Mouse (Mus musculus) adrenal gland, postnatal 10 days (tissue): ENCODE data around the gene Pms2. TPM values are rescaled to one million over a fixed set of nuclear protein-coding genes. Genes with fewer than 3 reads are reported as not detected.

Experiments used
- DNase-seq: peaks from one replicate; pipeline ENCODE4 v3.0.0; 2021; ENCODE audit warnings: mixed read lengths
- total RNA-seq, 2 experiments: library from RNA; stranded (reverse); gene quantifications; 2 replicates each; pipeline ENCODE4 v1.2.3; 2021

Gene Pms2
- total RNA-seq, 2 experiments from 2014 or later = 8.8 to 12.5 TPM

DNA sequence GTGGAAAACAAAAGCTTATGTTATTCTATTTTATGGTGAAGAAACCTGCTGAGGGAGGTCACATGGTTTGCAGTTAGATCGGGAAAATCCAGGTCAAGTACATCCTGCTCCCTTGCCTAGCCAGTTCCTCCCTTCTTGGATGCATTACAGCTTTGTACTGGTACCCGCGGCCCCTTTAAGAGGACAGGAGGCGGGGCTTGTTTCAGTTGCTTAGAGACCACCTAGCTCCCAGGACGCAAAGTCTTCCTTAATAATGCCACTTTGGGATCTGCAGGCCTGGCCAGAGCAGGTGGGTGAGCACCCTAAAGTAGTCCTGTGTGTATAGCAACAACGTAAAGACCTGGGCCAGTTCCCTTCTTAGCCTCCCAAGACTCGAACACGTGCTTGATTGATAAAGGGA is 23.1 kb downstream of the Pms2 start, which contains the start of gene Rsph10b:
Gene Rsph10b (plus strand): TSS at position 205 of the 400 bp plus-strand sequence.
- peak; percentile 52 for DNase-seq

DNA sequence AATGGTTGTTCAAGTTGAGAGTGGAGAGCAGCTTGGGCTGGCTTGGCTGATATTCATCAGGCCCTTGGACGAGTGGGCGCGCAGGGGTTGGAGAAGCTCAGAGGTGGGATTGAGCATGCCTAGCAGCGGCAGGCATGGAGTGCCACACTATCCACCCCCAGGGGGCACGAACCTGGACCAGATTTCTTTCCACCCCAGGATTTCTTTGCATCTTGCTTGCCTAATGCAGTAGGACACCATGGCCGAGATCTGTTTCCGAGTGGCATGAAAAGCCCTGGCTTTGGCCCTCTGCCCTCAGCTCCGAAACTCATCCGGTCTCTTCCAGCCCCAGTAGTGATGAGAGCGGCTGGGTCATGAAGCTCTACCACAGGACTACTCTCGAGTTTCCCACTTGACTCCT is 23.6 kb downstream of the Pms2 start:
- no peak for DNase-seq

DNA sequence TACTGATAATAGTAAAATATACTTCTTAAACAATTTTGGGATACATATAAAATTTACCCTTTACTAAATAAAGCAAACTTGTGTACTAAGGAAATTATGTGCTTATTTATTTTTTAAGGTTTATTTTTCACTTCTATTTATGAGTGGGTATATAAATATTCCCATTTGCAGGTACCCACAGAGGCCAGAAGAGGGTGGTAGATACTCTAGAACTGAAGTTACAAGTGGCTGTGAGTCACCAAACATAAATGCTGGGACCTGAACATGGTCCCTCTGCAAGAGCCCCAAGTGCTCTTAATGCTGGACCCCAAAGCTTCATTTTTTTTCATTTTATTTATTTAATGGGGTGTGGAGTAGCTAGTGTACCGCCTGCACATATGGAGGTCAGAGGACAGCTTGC is 24.1 kb downstream of the Pms2 start:
- no peak for DNase-seq

DNA sequence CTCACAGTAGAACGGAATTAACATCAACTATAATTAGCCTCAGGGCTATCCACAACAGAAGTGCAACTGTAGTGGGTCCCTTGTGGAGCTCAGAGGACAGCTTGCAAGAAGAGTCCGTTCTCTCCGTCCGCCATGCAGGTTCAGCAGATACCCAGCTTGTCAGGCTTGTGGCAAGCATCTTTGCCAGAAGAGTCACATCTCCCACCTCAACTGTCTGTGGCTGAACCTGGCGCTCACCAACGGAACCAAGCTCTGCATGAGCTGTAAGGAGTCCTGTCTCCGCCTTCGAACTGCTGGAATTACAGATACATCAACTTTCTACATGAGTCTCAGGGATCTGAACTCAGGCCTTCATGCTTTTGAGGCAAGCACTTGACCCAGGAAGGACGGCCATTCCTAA is 26.4 kb downstream of the Pms2 start:
- DNase-seq = no peak

DNA sequence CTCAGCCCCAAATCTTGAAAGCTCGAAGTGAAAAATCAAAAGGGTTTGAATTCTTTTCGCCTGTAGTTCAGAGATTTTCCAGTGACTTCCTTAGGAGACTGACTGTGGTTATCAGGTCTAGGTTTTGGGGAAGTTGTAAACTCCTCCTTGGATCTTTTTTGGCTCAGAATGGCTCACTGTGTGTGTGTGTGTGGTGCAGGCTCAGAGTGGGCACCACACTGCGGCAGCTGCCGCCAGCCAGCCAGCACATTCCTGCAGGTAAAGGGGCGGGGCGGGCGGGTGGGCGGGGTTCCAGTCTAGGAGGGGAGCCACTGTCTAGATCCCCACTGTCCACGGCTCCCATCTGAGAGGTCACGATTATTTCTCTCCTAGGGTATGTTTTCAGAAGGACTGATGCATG is 31.8 kb downstream of the Pms2 start:
- no peak for DNase-seq

DNA sequence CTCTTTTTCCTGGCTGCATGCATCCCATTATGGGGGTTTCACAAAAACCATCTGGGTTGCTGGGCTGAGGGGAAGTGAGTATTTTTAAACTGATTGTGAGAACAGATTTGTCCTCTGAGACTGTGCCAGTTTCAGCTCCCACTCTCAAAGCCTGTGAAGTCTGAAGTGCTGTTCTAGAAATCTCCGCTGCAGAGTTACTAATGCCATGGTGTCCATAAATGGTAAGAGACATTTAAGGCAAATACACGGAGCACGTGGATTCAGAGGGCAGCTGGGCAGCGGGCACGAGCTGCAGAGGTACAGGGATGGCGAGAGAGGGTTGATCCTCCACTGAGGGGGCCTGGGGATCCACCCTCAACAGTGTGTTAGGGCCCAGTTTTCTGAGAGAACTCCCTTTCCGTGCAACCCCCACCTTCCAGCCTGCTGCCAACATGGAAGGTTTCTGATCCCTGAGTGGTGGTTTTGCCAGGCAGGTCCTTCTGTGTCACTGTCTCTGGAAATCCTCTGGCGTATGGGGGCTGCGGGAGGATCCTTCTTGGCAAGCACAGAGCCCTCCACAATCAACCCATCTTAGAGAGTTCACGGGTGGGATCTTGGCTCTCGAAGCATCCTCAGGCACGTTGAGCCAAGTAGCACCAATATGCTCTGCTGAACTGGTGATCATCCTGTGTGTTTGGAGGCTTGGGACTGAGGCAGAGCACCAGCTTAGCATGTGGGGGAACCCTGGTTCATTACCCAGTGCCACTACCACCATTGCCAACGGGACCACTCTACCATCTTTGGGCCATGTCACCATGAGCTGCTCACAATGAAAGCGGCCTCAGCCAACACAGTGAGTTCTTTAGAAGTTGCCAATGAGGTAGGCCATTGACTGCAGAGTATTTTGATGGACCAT is 33.7 kb downstream of the Pms2 start:
- no peak for DNase-seq

DNA sequence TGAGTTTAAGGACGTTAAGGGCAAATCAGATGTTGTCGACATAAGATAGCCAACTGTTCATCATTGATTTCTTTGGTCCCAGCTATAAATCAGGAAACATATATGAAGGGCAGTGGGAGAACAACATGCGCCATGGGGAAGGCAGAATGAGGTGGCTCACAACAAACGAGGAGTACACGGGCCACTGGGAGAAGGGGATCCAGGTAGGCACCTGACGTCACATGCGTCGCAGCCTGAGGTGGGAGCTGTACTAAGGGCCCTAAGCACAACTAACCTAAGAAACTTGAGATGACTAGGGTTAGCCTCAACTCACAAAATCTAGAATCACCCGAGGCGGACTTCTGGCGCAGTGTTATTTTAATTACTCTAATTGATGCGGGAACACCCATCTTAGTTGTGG is 38.6 kb downstream of the Pms2 start:
- no peak for DNase-seq

DNA sequence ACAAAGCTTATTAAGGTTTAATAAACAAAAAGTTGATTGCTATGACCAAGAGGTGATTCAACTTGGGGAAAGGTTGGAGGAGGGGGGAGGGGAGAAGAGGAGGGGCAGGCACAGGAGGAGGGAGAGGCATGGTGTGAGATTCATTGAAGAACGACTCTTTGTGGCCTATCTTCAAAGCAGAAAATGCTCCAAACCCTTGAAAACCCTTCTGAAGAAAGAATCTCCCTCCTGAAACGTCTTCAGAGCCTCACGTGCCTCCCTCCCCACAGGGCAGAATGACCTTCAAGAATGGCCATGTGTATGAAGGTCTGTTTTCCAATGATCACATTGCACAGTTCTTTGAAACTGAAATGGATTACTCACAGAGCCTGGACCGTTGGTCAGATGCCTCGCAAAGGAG is 40.3 kb downstream of the Pms2 start:
- DNase-seq = no peak

DNA sequence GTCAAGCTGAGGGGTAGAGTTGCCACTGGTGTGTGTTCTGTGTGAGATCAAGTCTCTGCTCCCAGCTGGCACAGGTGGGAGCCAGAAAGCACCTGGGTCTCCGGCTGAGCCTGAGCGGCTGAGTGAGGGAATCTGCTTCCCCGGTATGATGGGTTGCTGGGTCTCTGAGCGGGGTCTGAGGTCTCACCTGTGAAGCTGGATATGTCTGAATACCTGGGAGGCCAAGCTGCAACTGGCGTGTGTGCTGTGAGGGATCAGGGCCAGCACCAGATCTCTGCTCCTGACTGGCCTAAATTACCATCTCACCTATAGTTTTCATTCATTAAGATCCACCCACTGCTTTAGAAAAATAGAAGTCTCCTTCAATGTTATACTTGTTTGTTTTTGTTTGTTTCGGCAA is 47.3 kb downstream of the Pms2 start:
- DNase-seq = no peak

DNA sequence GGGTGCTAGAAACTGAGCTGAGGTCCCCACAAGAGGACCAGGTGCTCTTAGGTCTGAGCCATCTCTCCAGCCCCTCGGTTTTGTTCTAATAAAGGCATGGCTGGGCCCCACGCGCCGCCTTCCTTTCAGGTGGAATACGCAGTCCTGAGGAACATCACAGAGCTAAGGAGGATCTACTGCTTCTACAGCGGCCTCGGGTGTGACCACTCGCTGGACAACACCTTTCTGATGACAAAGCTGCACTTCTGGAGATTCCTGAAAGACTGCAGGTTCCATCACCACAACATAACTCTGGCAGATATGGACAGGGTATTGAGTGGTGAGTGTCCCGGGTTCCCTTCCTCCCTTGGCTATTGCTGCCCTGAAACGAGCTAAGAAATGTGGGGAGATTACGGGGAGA is 49.8 kb downstream of the Pms2 start:
- no peak for DNase-seq

DNA sequence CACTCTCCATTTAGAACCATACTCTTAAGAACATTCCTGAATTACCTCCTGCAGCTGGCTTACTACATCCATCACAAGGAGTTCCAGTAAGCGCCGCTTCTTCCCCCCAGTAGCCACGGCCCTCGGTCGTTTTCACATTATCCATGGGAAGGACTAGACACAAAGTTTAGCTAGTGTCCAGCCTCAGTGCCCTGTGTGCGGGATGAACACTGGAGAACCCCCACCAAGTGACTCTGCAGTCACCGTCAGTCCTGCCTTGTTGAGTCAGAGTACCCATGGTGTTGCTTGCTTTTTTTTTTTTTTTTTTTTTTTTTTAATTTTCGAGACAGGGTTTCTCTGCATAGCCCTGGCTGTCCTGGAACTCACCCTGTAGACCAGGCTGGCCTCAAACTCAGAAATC is 51.4 kb downstream of the Pms2 start:
- no peak for DNase-seq

DNA sequence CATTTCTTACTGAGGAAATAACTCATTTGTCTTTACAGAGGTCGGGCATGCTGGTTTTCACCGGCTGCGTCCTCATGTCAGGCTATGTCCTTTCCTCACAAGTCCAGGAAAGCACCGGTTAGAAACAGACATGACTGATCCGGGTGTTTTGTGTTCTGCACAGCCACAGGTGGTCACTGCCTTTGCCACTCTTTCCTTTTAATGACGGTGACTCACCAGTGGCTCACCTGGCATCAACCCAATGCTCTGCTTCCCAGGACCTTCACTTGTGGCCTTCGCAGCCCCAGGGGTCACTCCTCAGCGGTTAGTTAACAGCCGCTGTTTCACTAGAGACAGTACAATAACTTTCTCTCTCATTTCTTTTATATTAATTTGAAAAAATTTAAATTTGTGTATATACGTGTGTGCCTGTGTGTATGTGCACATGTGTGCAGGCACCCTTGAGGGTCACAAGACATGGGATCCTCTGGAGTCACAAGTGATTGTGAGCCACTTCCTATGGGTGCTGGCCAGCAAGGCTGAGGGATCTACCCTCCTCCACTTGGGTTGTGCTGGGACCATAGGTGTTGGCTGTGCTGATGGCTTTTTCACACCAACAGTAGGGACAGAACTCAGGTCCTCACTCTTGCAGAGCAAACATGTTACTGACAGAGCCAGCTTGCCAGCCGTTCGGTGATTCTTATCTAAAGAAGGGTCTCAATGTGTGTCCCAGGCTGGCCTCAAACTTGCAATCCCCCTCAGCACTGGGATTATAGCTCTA is 56.0 kb downstream of the Pms2 start:
- peak; percentile 78 for DNase-seq

DNA sequence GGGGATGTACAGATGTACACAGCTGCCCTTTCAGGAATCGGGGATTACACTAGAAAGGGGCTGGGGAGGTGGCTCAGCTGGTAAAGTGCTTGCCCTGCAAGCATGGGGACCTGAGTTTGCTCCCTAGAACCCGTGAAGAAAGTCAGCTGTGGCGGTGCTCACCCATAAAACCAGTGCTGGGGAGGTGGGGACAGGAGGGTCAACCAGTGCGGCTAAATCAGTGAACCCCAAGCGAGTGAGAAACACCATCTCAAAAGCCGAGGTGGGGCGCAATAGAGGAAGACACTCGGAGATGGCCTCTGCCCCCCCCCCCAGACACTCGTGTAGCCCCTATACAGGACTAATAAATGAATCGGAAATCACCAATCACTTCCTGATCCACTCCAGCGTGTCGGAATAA is 56.9 kb downstream of the Pms2 start:
- no peak for DNase-seq

DNA sequence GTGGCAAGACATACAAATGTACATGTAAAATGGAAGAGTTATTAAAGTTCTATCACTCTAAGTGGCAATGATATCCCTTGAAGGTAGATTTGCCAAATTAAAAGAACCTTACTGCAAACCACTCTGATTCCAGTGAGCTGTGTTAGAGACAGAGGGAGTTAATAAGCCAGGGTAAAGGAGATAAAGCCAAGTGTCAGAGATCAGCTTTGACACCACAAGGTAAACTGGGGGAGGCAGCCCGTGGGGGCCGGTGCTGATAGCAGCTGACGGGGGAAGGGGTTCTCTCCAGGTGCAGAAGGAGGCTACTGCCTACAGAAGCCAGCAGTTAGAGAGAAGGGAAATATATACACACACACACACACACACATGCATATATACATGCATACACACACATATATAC is 62.9 kb downstream of the Pms2 start:
- no peak for DNase-seq

DNA sequence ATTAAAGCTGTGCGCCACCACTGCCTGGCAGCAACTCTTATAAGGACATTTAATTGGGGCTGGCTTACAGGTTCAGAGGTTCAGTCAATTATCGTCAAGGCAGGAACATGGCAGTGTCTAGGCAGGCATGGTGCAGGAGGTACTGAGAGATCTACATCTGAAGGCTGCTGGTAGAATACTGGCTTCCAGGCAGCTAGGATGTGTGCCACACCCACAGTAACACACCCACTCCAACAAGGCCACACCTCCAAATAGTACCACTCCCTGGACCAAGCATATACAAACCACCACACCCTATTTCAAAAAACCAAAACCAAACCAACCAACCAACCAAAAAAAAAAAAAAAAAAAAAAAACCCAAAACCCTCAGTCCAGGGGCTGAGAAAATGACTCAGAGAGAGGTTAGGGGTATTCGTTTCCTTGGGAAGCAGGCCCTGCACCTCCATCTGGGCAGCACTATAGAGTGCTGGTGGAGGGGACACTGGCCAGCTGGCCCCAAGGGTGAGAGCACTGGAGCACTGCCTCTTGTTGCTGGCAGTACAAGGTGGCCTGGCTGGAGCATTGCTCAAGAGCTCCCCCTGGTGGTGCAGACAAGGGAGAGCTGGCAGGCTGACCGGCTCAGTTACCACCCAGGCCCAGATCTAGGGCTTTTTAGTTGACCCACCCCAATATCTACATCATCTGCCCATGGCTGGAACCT is 65.3 kb downstream of the Pms2 start:
- DNase-seq = peak; percentile 81

DNA sequence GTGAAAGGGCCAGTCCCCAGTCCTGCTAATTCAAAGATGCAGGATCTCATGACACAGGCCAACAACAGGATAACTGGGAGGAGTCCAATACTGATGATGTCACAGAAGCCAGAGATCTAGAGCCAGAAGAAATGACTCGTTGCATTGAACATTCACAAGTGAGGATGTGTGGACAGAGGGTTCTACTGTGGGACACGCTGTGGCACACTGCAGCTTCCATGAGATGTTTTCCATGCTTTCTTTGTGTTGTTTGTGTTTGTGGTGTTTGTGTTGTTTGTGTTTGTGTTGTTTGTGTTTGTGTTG is 65.8 kb downstream of the Pms2 start:
- no peak for DNase-seq

DNA sequence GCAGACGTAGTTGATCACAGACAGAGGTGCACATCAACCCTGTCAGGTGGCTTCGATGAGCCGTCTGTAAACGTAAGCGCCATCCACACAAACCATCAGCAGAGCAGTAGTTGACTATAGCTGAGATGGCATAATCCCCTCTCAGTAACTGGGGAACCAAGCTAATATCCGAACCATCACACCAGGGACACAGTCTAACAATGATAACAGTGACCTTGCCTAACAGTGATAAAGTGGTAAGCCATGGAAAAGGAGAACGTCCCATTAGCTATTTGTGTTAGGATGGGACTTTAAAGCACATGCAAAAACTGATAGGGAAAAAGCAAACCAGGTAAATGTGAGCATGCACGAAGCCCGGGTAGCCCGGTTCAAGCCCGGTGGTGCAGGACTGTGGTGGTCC is 66.5 kb downstream of the Pms2 start:
- DNase-seq = no peak

DNA sequence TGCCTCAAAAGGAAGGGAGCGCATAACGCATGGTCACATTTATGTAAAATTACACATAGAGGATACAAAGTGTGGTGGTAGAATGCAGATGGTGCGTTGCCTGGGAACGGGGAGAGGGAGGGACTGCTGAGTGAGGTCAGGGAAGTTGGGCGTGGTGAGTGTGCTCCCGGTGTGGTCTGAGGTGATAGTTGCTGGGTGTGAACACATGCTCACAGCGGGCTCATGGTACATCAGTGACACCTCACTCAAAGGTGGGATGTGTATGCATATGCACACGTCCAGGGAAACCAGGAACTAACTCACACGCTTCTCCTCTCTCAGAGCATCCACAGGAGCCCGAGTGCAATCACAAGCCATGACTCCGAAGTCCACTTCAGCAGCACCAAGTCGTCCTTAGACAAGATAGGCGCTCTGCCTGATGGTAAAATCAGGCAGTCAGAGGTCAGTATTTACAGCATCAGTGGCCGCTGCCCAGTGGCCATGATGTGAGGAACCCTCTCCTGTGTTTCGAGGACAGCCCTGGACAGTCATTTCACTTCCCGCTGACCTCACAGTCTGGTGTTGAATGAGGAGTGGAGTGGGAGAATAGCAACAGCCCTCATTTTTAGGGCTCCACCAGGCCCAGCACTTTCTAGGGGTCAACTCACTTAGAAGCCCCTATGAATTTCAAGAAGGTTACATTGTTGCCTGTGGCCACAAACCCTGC is 67.1 kb downstream of the Pms2 start:
- DNase-seq = no peak

DNA sequence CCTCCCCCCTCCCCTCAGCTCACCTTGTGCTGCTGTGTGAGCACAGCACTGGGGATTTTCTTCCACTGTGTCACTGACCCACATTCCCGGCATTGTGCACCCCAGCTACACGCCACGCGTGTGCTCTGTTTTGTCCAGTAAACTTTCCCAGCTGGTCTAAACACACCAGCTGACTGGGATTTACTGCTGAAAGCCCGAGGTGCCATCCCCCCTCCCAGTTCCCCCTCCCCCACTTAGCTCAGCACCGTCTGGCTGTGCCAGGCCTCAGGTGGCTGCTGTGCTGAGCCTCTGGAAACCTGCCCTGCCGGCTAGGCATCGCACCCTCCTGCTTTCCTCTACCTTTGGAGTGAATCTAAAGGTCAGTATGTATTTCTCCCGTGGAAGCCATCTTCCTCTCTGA is 71.1 kb downstream of the Pms2 start:
- DNase-seq = no peak

DNA sequence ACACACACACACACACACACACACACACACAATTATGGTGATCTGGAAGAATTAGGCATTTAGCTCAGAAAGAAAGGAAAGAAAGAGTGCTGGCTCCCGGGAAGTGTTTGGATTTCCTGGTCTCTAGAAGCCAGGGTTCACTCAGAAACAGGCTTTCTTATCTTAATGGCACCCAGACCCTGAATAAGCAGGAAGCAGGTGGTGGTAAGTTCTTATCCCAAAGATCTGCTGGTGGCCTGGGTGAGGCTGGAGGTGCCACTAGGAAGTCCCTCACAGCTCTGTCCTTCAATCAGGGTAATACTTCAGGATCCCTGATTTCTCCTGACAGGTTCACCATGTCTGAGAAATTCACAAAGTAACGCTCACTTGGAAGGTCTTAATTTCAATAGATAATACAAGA is 72.6 kb downstream of the Pms2 start:
- DNase-seq = no peak
